Mouse (Mus musculus) mature B cell (primary cell): ENCODE data around the gene Apof.

Experiments used
- in situ Hi-C: fragments of 300-500 bp; cut with MboI; formaldehyde crosslinking; loops from 2 replicates; pipeline ENCODE4 v1.14.3; 2019

Gene Apof

DNA sequence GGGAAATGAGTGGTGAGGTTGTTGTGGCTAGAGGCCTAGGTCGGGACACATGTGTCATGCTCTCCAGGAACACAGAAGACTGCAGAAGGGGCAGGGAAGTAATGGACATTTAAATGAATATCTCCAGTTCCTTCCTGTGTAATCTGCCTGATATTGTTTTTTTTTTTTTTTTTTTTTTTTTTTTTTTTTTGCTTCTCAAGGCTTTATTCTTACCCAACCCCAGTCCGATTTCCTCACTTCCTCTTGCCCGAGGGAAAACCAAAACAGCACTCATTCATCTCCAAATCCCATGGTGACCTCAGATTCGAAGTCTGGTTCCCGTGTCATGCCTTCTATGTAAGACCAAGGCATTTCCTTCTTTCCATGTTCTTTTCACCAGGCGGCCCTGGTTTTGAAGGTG lies 29.8 kb downstream of the Apof start:
- in situ Hi-C loops: no loop called here

DNA sequence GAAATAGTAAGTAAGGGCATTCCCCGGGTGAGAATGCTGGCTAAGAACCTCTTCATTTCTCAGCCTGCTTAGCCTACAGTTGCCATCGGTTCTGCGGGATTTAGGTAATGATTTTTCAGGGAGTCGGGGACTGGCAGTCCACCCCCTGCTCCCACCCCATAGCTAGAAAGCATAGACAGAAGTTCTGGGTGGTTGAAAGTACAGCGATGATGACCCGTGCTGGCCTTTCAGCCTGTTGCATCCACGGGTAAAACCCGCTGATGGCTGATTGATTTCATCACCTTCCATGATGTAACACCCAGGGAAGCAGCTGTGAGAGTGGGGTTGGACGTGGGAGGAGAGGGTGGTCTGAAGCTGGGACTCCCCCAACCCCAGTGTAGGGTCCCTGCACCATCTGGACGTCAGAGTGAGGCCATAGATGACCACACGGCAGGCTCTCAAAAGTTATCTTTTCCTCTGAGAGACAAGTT lies 30.3 kb downstream of the Apof start, which contains the start of gene Il23a:
TSS of gene Il23a (minus strand) at position 51 of the 470 bp plus-strand sequence.
- in situ Hi-C loops: no loop called here

DNA sequence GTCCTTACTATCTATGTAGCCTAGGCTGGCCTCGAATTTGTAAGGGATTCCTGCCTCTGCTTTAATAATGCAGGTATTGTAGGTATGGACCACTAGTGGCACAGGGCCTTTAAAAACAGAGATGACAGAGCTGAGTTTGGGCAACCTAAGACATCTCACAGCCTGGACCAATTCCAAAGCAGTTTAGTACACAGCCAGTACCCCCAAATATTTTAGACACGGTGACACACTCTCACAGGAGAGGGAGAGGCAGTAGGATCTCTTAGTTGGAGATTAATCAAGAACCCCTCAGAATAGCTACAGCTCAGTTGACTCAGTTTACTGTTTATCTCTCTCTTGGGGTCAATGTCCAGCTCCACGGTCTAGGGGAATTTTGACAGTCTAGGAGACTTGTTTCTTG lies 33.9 kb downstream of the Apof start:
- in situ Hi-C loops: no loop called here

DNA sequence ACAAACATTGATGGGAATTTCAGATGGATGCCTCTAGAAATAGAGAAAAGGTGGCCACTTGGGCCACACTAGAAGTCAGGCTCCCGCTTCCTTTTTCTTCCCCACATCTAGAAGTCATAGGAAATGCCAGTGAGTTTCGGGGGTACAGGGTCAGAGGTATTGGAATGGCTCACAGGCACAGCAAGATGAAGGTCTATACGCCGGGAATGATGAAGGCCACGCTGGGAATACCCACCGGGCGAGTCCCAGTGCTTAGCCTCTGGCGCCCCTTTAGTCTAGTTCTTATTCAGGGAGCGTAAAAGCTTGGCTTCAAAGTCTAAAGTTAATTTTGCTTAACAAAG lies 34.3 kb downstream of the Apof start:
- in situ Hi-C loops: no loop called here

DNA sequence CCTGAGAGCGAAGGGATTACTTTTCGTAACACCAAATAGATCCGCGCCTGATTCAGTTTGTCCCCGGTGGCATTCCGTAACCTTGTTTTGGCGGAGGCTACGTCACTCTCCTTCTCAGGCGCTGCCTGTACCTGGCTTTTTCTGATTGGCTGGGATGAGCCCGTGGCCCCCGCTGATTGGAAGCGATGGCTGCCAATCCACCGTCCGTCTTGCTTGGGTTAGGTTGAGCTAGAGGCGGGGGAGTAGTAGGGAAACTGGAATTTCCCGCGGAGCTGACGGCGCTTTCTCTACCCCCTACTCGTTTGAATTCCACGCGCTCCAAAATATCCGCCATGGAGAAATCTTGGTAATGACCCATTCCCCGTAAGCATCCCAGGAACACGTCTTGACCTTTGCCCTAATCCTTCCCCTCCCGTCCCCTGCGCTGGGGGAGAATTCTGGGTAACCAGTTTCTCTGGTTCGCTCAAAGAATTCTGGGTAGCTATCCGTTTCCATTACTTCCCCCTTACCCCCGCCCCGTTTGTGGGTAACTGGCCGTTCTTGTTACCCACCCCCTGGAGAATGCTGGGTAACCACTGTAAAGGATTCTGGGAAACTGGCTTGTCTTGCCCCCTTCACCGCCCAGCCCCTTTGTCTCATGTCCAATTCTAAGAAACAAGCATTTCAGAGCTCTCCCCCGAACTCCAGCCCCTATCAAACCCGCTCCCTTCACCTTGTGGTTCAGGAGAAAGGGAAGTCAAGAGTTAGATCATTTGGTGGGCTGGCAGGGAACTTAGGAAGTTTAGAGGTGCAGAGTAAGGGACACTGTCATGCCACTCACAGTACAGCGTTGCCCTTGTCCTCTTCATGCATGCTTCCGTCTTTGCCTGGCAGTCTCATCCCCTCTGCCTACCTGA lies 34.9 kb downstream of the Apof start, which contains the start of gene Pan2:
TSS of gene Pan2 (plus strand) at position 210 of the 896 bp plus-strand sequence.
- in situ Hi-C loops: no loop called here

DNA sequence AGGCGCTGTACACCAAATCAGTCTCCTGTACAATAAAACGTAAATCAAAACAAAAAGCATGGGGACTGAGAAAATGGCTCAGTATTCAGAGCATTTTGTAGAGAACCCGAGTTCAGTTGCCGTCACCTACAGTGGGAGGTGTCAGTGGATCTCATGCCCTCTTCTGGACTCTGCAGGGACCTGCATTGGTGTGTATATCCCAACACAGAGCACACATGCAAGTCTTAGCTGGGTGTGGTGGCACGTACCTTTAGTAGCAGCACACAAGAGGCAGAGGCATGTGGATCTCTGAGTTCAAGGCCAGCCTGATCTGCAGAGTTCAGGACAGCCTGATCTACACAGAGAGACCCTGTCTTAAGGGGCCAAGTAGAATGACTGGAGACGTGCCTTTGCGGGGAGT lies 41.2 kb downstream of the Apof start:
- in situ Hi-C loops: no loop called here

DNA sequence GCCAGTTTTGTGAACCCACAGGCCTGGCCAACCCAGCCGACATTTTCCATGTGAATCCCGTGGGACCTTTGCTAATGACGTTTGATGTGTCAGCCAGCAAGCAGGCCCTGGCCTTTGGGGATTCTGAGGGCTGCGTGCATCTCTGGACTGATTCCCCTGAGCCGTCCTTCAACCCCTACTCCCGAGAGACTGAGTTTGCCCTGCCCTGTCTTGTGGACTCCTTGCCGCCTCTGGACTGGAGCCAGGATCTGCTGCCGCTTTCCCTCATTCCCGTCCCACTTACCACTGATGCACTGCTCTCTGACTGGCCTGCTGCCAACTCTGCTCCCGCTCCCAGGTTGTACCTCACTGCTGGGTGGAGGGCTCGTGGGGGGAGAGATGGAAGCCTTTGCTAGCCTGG lies 41.7 kb downstream of the Apof start:
- in situ Hi-C loops: no loop called here

DNA sequence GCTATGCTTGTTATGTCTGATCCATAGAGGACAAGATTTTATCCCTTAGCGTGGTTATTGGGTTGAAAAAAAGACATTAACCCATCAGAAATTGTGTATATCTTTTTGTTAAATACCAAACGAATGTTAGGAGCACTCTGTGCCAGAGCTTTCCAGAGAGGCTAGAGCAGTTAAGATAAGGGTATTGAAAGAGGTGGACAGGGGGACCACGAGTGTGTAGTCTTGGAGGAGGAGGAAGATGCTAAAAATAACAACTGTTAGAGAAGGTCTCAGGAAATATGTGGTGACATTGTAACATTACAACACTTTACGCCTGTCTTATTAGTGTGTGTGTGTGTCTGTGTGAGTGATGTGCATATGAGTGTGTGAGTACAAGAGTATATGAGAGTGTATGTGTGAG lies 42.4 kb downstream of the Apof start:
- in situ Hi-C loops: no loop called here

DNA sequence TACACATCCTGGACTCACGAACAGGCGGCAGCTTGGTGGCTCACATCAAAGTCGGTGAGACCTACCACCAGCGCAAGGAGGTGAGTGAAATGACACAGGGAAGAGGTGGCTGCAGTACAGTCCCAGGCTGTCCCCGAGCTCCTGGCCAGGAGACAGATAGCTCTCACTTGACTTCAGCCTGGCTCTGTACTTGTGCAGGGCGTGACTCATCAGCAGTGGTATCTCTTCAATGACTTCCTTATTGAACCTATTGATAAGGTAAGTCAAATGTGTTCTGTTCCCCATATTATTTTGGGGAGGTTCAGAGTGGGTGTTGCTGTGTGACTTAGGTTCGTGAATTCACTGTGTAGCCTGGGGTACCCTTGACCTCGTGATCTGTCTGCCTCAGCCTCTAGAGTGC lies 47.1 kb downstream of the Apof start:
- in situ Hi-C loops: no loop called here
